Mouse (Mus musculus) gastrocnemius, postnatal 10 days (tissue): Measurements from ENCODE around the gene Steap3. TPM values are rescaled to one million over a fixed set of nuclear protein-coding genes. Genes with fewer than 3 reads are reported as not detected.

ENCODE experiments used
- DNase-seq: peaks from one replicate; pipeline ENCODE4 v3.0.0; 2021; ENCODE audit warnings: mixed read lengths
- total RNA-seq, 2 experiments: library from RNA; stranded (reverse); gene quantifications; 2 replicates each; pipeline ENCODE4 v1.2.3; 2021

Steap3 gene
- total RNA-seq, 2 experiments from 2014 or later, result 41.2 to 41.4 TPM

- DNase-seq, result no peak
These were observed 125.5 kb downstream of the Steap3 start for GRCm38 (mm10) chr1:120146994-120147393.

- DNase-seq, result no peak
These were observed 126.8 kb downstream of the Steap3 start for GRCm38 (mm10) chr1:120145527-120146216.

- peak; percentile 64 for DNase-seq
These were observed 130.0 kb downstream of the Steap3 start for GRCm38 (mm10) chr1:120142551-120142950.

Other genes with a start within 250 kb of the Steap3 start
- gene Tmem37, start 198.6 kb downstream of the Steap3 start, total RNA-seq, result 10 to 100 TPM in 1 of 2 experiments, 1 to 10 TPM in 1; 8.7 to 12.6 TPM
- gene Dbi, start 151.6 kb downstream of the Steap3 start, total RNA-seq, result 100 to 1,000 TPM; 254 to 263 TPM
- gene 3110009E18Rik, start 151.5 kb downstream of the Steap3 start, total RNA-seq, result 1 to 10 TPM; 5.7 to 7.3 TPM
- gene C1ql2, start 67.9 kb upstream of the Steap3 start, total RNA-seq, result not detected
- gene Marco, start 232.3 kb upstream of the Steap3 start, total RNA-seq, result under 1 TPM in 1 of 2 experiments, not detected in 1; 0.14 TPM